Mouse (Mus musculus): Measurements from ENCODE around the gene Gtdc1. TPM values are rescaled to one million over a fixed set of nuclear protein-coding genes. Genes with fewer than 3 reads are reported as not detected.

The Gtdc1 gene
- polyA plus RNA-seq (2012; rRNA removed) = 5.0 and 7.2 TPM in 2 replicates

- Histone ChIP-seq H3K27ac (ENCODE audit: insufficient read depth, low read depth, low read length) (peak within 1 kb of the TSS; percentile 99), H3K4me1 (ENCODE audit: control insufficient read depth, insufficient read depth, low read length) (peaks cover 9% of the 10 kb centered on the region), H3K4me3 (ENCODE audit: insufficient read depth, low read depth, low read length) (peak within 1 kb of the TSS; percentile 90), H3K27me3 (replicated peaks; ENCODE audit: control insufficient read depth, insufficient read depth, low read length) (no peaks in the 10 kb centered on the region), H3K36me3 (ENCODE audit: control insufficient read depth, insufficient read depth, low read length) (no peaks in the 10 kb centered on the region)
- no peak for DNase-seq
- no peak for TF ChIP-seq POLR2A (IDR thresholded peaks at IDR 0.05; ENCODE audit: low read depth, low read length)
- TF ChIP-seq CTCF (conservative IDR thresholded peaks at IDR 0.05; ENCODE audit: insufficient read depth, insufficient read length, low read depth, low read length) = no peak
- WGBS = under 1% methylated on average over 27 of the region's 27 CpGs
These were observed at the start of gene Gtdc1 for GRCm38 (mm10) chr2:44927482-44927811. Gtdc1 (minus strand) TSS chr2:44927657.

- Histone ChIP-seq H3K27ac (ENCODE audit: insufficient read depth, low read depth, low read length) (no peak overlapping the region), H3K4me3 (ENCODE audit: insufficient read depth, low read depth, low read length) (no peak overlapping the region), H3K4me1 (ENCODE audit: control insufficient read depth, insufficient read depth, low read length) (no peaks in the 10 kb centered on the region), H3K27me3 (replicated peaks; ENCODE audit: control insufficient read depth, insufficient read depth, low read length) (no peaks in the 10 kb centered on the region), H3K36me3 (ENCODE audit: control insufficient read depth, insufficient read depth, low read length) (no peaks in the 10 kb centered on the region)
- 72% methylated on average over 3 of the region's 3 CpGs for WGBS
- TF ChIP-seq POLR2A (IDR thresholded peaks at IDR 0.05; ENCODE audit: low read depth, low read length) (no peak), CTCF (conservative IDR thresholded peaks at IDR 0.05; ENCODE audit: insufficient read depth, insufficient read length, low read depth, low read length) (no peak)
- DNase-seq = no peak
These were observed 49.6 kb upstream of the Gtdc1 start for GRCm38 (mm10) chr2:44977051-44977450.

DNA sequence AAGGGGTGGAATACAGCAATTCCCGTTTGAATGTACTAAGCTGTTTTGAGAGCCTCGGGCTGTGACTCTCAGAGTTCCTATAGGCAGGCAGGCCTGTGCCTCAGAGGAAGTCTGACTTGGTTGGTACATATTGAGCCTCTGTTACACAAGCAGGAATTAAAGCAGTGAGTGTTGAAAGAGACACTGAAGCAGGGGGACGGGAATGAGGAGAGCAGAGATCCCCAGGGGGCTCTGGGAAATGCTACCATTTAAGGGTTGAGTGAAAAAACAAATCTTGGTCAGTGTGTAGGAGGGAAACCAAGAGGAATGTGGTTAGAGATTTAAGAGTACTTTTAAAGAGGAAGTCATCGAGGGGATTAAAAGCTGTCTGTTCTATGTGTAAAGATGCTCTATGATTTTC, 49.0 kb upstream of the Gtdc1 start:
- Histone ChIP-seq H3K36me3 (ENCODE audit: control insufficient read depth, insufficient read depth, low read length) (no peaks in the 10 kb centered on the region), H3K27me3 (replicated peaks; ENCODE audit: control insufficient read depth, insufficient read depth, low read length) (no peaks in the 10 kb centered on the region), H3K27ac (ENCODE audit: insufficient read depth, low read depth, low read length) (no peak overlapping the region), H3K4me1 (ENCODE audit: control insufficient read depth, insufficient read depth, low read length) (no peaks in the 10 kb centered on the region), H3K4me3 (ENCODE audit: insufficient read depth, low read depth, low read length) (no peak overlapping the region)
- 46% methylated on average over 4 of the region's 4 CpGs for WGBS
- TF ChIP-seq POLR2A (IDR thresholded peaks at IDR 0.05; ENCODE audit: low read depth, low read length) (no peak), CTCF (conservative IDR thresholded peaks at IDR 0.05; ENCODE audit: insufficient read depth, insufficient read length, low read depth, low read length) (no peak)
- no peak for DNase-seq

- H3K27me3 ChIP-seq (replicated peaks; ENCODE audit: control insufficient read depth, insufficient read depth, low read length) = no peaks in the 10 kb centered on the region
- H3K4me3 ChIP-seq (ENCODE audit: insufficient read depth, low read depth, low read length) = no peak overlapping the region
- no peaks in the 10 kb centered on the region for H3K36me3 ChIP-seq (ENCODE audit: control insufficient read depth, insufficient read depth, low read length)
- 85% methylated on average over 6 of the region's 6 CpGs for WGBS
- no peak for DNase-seq
- no peaks in the 10 kb centered on the region for H3K4me1 ChIP-seq (ENCODE audit: control insufficient read depth, insufficient read depth, low read length)
- no peak for TF ChIP-seq POLR2A (IDR thresholded peaks at IDR 0.05; ENCODE audit: low read depth, low read length)
- TF ChIP-seq CTCF (conservative IDR thresholded peaks at IDR 0.05; ENCODE audit: insufficient read depth, insufficient read length, low read depth, low read length) = no peak
- no peak overlapping the region for H3K27ac ChIP-seq (ENCODE audit: insufficient read depth, low read depth, low read length)
These were observed 46.4 kb upstream of the Gtdc1 start for GRCm38 (mm10) chr2:44973828-44974227.

DNA sequence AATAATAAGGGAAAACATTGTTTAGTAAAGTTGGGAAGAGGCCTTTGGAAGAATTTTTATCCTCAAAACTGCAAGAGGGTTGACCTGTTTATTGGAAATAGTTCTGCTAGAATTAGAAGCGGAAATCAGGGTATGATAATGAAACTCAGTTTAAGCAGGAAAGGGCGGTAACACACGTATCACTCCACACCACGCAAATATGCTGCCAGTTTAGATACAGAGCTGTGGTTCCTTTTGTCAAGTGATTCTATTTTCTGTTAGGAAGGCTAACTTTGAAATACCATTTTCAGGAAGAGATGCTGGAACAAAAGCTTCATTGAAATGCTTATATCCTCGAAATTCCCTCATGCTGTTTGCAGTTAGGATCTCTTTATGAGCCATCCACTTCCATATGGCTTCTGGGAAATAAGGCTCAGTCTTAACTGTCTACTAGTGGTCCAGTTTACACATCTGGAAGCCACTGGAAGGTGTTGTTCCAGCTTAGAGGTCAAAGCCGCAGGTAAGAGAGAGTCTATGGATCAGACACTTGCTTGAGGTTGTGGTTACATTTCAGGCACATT, 42.7 kb upstream of the Gtdc1 start:
- TF ChIP-seq CTCF (conservative IDR thresholded peaks at IDR 0.05; ENCODE audit: insufficient read depth, insufficient read length, low read depth, low read length) (no peak), POLR2A (IDR thresholded peaks at IDR 0.05; ENCODE audit: low read depth, low read length) (no peak)
- H3K4me1 ChIP-seq (ENCODE audit: control insufficient read depth, insufficient read depth, low read length) = no peaks in the 10 kb centered on the region
- no peak overlapping the region for H3K27ac ChIP-seq (ENCODE audit: insufficient read depth, low read depth, low read length)
- no peaks in the 10 kb centered on the region for H3K27me3 ChIP-seq (replicated peaks; ENCODE audit: control insufficient read depth, insufficient read depth, low read length)
- WGBS = 93% methylated on average over 6 of the region's 6 CpGs
- H3K4me3 ChIP-seq (ENCODE audit: insufficient read depth, low read depth, low read length) = no peak overlapping the region
- no peaks in the 10 kb centered on the region for H3K36me3 ChIP-seq (ENCODE audit: control insufficient read depth, insufficient read depth, low read length)
- DNase-seq = no peak

GRCm38 (mm10) chr2:44969640-44970039, 42.2 kb upstream of the Gtdc1 start:
- no peak overlapping the region for H3K4me3 ChIP-seq (ENCODE audit: insufficient read depth, low read depth, low read length)
- no peak overlapping the region for H3K27ac ChIP-seq (ENCODE audit: insufficient read depth, low read depth, low read length)
- 96% methylated on average over 1 of the region's 1 CpGs for WGBS
- TF ChIP-seq POLR2A (IDR thresholded peaks at IDR 0.05; ENCODE audit: low read depth, low read length) = no peak
- no peak for TF ChIP-seq CTCF (conservative IDR thresholded peaks at IDR 0.05; ENCODE audit: insufficient read depth, insufficient read length, low read depth, low read length)
- H3K4me1 ChIP-seq (ENCODE audit: control insufficient read depth, insufficient read depth, low read length) = no peaks in the 10 kb centered on the region
- H3K27me3 ChIP-seq (replicated peaks; ENCODE audit: control insufficient read depth, insufficient read depth, low read length) = no peaks in the 10 kb centered on the region
- no peaks in the 10 kb centered on the region for H3K36me3 ChIP-seq (ENCODE audit: control insufficient read depth, insufficient read depth, low read length)
- DNase-seq = no peak

DNA sequence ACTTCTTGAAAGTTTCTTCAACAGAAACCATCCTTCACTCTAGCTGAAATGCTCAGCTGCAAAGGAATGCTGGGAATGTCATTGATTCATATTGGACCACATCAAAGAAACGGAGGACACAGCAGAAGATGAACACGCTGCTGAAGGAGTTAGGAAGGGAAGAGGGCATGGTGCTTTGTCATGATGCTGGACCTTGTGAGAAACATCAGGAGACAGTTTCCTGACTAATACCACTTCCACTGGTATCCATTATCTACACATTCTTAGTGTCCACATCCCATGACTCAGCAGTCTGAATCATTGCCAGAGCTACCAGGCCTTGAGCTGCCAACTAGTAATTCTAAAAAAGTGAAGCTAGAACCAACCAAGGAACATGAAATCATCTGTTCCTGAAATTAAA, 41.8 kb upstream of the Gtdc1 start:
- Histone ChIP-seq H3K4me1 (ENCODE audit: control insufficient read depth, insufficient read depth, low read length) (no peaks in the 10 kb centered on the region), H3K36me3 (ENCODE audit: control insufficient read depth, insufficient read depth, low read length) (no peaks in the 10 kb centered on the region), H3K4me3 (ENCODE audit: insufficient read depth, low read depth, low read length) (no peak overlapping the region), H3K27ac (ENCODE audit: insufficient read depth, low read depth, low read length) (no peak overlapping the region), H3K27me3 (replicated peaks; ENCODE audit: control insufficient read depth, insufficient read depth, low read length) (no peaks in the 10 kb centered on the region)
- TF ChIP-seq POLR2A (IDR thresholded peaks at IDR 0.05; ENCODE audit: low read depth, low read length) = no peak
- no peak for TF ChIP-seq CTCF (conservative IDR thresholded peaks at IDR 0.05; ENCODE audit: insufficient read depth, insufficient read length, low read depth, low read length)
- DNase-seq = no peak
- WGBS = 77% methylated on average over 2 of the region's 2 CpGs
